Mouse (Mus musculus): ENCODE results near the gene Klrg1.

The Klrg1 gene

GRCm38 (mm10) chr6:122292184-122292583 is 9.5 kb upstream of the Klrg1 start:
- no peak for DNase-seq (ENCODE audit: low spot score)

GRCm38 (mm10) chr6:122291735-122292134 is 9.1 kb upstream of the Klrg1 start:
- no peak for DNase-seq (ENCODE audit: low spot score)

- no peak for DNase-seq (ENCODE audit: low spot score)
Measured at GRCm38 (mm10) chr6:122291264-122291663, 8.6 kb upstream of the Klrg1 start.

- DNase-seq (ENCODE audit: low spot score): peak; percentile 24
Measured at GRCm38 (mm10) chr6:122290253-122290652, 7.6 kb upstream of the Klrg1 start.

- no peak for DNase-seq (ENCODE audit: low spot score)
Measured at GRCm38 (mm10) chr6:122289313-122289712, 6.6 kb upstream of the Klrg1 start.

- no peak for DNase-seq (ENCODE audit: low spot score)
Measured at GRCm38 (mm10) chr6:122288263-122288662, 5.6 kb upstream of the Klrg1 start.

- DNase-seq (ENCODE audit: low spot score): no peak
Measured at GRCm38 (mm10) chr6:122284823-122285222, 2.1 kb upstream of the Klrg1 start.

- no peak for DNase-seq (ENCODE audit: low spot score)
Measured at GRCm38 (mm10) chr6:122284304-122284703, 1.6 kb upstream of the Klrg1 start.

- no peak for DNase-seq (ENCODE audit: low spot score)
Measured at GRCm38 (mm10) chr6:122283429-122283828, 747 bp upstream of the Klrg1 start.

- DNase-seq (ENCODE audit: low spot score): no peak
Measured at GRCm38 (mm10) chr6:122276565-122276964, 6.1 kb downstream of the Klrg1 start.

- DNase-seq (ENCODE audit: low spot score): no peak
Measured at GRCm38 (mm10) chr6:122274546-122274945, 8.1 kb downstream of the Klrg1 start.

GRCm38 (mm10) chr6:122270152-122270551 is 12.5 kb downstream of the Klrg1 start:
- DNase-seq (ENCODE audit: low spot score): no peak

- DNase-seq (ENCODE audit: low spot score): no peak
Measured at GRCm38 (mm10) chr6:122269170-122269569, 13.5 kb downstream of the Klrg1 start.

- DNase-seq (ENCODE audit: low spot score): no peak
Measured at GRCm38 (mm10) chr6:122268561-122268960, 14.1 kb downstream of the Klrg1 start.

- no peak for DNase-seq (ENCODE audit: low spot score)
Measured at GRCm38 (mm10) chr6:122262543-122262942, 20.1 kb downstream of the Klrg1 start.

- DNase-seq (ENCODE audit: low spot score): peak; percentile 5
Measured at GRCm38 (mm10) chr6:122252146-122252545, 30.5 kb downstream of the Klrg1 start.

- DNase-seq (ENCODE audit: low spot score): no peak
Measured at GRCm38 (mm10) chr6:122250033-122250432, 32.6 kb downstream of the Klrg1 start.
